Mouse (Mus musculus): ENCODE measurements around the gene Vipas39.

DNA sequence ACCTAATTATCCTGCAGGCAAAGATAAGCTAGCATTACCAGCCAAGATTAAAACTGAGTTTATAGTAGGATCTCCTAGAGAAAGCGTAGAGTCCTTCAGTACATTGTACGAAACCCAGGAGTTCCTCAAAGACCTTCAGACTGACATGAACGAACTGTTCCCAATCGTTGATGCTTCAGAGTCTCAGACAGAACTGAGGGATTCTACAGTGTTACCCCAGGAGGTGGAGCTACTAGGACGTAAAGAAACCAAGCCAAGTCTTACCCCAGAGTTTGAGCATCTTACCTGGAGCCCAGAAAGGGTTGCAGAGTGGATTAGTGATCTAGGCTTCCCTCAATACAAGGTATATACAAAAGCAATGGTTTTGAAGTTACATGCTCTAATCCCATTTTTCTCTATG is 64.4 kb downstream of the Vipas39 start:
- TF ChIP-seq POLR2A (IDR thresholded peaks at IDR 0.05; ENCODE audit: control insufficient read depth, extremely low read depth, insufficient read depth, low read length, poor library complexity) (no peak), CTCF (IDR thresholded peaks at IDR 0.05; ENCODE audit: borderline replicate concordance, control insufficient read depth, extremely low read depth, insufficient read depth, low read length, poor library complexity) (no peak)

Data from thymus, adult 2 months (tissue).